Mouse (Mus musculus) G1E (cell line): ENCODE results near the gene Ablim1.

Experiments
- CTCF ChIP-seq: IDR thresholded peaks from 2 replicates; pipeline ENCODE4 v1.5.1; 2012; ENCODE audit warnings: low read depth, low read length, inconsistent platforms, mixed read lengths
- TAL1 ChIP-seq: conservative IDR thresholded peaks from 2 replicates; pipeline ENCODE4 v1.6.1; 2012; ENCODE audit warnings: low read depth, low read length, inconsistent platforms, mixed read lengths

- TF ChIP-seq CTCF (no peak), TAL1 (no peak)
Observed at GRCm38 (mm10) chr19:57298006-57298405, 16.7 kb downstream of the Ablim1 start.
